Mouse (Mus musculus): Measurements from ENCODE around the gene Asb15.

The Asb15 gene

GRCm38 (mm10) chr6:24608129-24608528, 80.2 kb downstream of the Asb15 start:
- no peak for DNase-seq (ENCODE audit: low spot score)

GRCm38 (mm10) chr6:24608682-24609081, 80.7 kb downstream of the Asb15 start:
- DNase-seq (ENCODE audit: low spot score): no peak

GRCm38 (mm10) chr6:24609531-24609930, 81.6 kb downstream of the Asb15 start:
- DNase-seq (ENCODE audit: low spot score): no peak

- no peak for DNase-seq (ENCODE audit: low spot score)
Observed at GRCm38 (mm10) chr6:24610358-24610757, 82.4 kb downstream of the Asb15 start.

GRCm38 (mm10) chr6:24612074-24612755, 84.3 kb downstream of the Asb15 start:
- no peak for DNase-seq (ENCODE audit: low spot score)

GRCm38 (mm10) chr6:24613346-24613745, 85.4 kb downstream of the Asb15 start:
- no peak for DNase-seq (ENCODE audit: low spot score)

- no peak for DNase-seq (ENCODE audit: low spot score)
Observed at GRCm38 (mm10) chr6:24613918-24614317, 86.0 kb downstream of the Asb15 start.

- DNase-seq (ENCODE audit: low spot score): no peak
Observed at GRCm38 (mm10) chr6:24616746-24617145, 88.8 kb downstream of the Asb15 start.

GRCm38 (mm10) chr6:24619285-24620045, 91.5 kb downstream of the Asb15 start:
- no peak for DNase-seq (ENCODE audit: low spot score)

GRCm38 (mm10) chr6:24620936-24621335, 93.0 kb downstream of the Asb15 start:
- no peak for DNase-seq (ENCODE audit: low spot score)

DNA sequence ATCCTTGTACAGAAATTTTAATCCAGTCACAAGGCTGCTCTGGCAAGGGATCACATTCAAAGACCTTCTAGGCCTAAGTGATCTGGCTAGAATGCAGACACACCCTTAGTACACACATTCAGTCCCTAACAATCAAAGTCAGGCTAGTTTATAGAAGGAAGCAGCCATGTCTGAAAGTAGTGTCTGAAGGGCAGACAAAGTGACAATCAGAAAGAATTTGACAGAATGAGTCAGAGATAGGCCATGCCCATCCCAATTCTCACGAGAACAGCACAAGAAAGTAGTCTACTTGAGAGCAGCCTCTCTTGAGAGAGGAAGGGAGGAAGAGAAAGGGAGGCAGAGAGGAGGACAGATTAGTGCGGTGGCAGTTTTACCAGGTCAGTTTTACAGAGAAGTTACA, 94.2 kb downstream of the Asb15 start:
- no peak for DNase-seq (ENCODE audit: low spot score)
